Mouse (Mus musculus) hindbrain, embryonic 11.5 days (tissue): ENCODE results near the gene Agxt. TPM values are rescaled to one million over a fixed set of nuclear protein-coding genes. Genes with fewer than 3 reads are reported as not detected.
A peak's percentile ranks its signal among the peaks of the same experiment; 100 is the strongest.

Experiments used
- ATAC-seq: fragments of 200-750 bp; cut with Nextera tagmentation; 2 replicates; pipeline ENCODE4 v1.8.0; 2017; ENCODE audit warnings: mild to moderate bottlenecking, moderate TSS enrichment, moderate library complexity; ENCODE audit not compliant: low FRiP score
- DNase-seq: peaks from one replicate; pipeline ENCODE4 v3.0.0-alpha.2; 2015; ENCODE audit warnings: low spot score
- H3K27ac ChIP-seq: fragments of 300-500 bp; sonication (generic); 2 replicates; pipeline ENCODE4 v1.5.1; 2014; ENCODE audit warnings: mild to moderate bottlenecking, low read depth, low read length
- H3K27me3 ChIP-seq: fragments of 300-500 bp; sonication (generic); 2 replicates; pipeline ENCODE4 v1.6.1; 2014; ENCODE audit warnings: mild to moderate bottlenecking, low read length, moderate library complexity, mixed read lengths; ENCODE audit not compliant: control insufficient read depth, insufficient read depth
- H3K36me3 ChIP-seq: fragments of 300-500 bp; sonication (generic); 2 replicates; pipeline ENCODE4 v1.6.1; 2014; ENCODE audit warnings: mild to moderate bottlenecking, low read length, moderate library complexity, mixed read lengths; ENCODE audit not compliant: control insufficient read depth, insufficient read depth
- H3K4me1 ChIP-seq: fragments of 300-500 bp; sonication (generic); replicated peaks from 2 replicates; pipeline ENCODE4 v1.6.1; 2014; ENCODE audit warnings: low read length, mixed read lengths; ENCODE audit not compliant: control insufficient read depth, insufficient read depth
- H3K4me2 ChIP-seq: fragments of 300-500 bp; sonication (generic); replicated peaks from 2 replicates; pipeline ENCODE4 v1.6.1; 2014; ENCODE audit warnings: mild to moderate bottlenecking, low read depth, low read length
- H3K4me3 ChIP-seq: fragments of 300-500 bp; sonication (generic); 2 replicates; pipeline ENCODE4 v1.5.1; 2014; ENCODE audit warnings: low read depth, low read length
- H3K9ac ChIP-seq: fragments of 300-500 bp; sonication (generic); 2 replicates; pipeline ENCODE4 v1.6.1; 2014; ENCODE audit warnings: low read depth, low read length
- H3K9me3 ChIP-seq: fragments of 300-500 bp; sonication (generic); 2 replicates; pipeline ENCODE4 v1.6.1; 2016; ENCODE audit warnings: low read length; ENCODE audit not compliant: control insufficient read depth
- WGBS: fragments of 180-500 bp; shearing (Covaris S2); extraction: QIAGEN DNeasy Blood & Tissue Kit; methylation state at CpG from one replicate; pipeline ENCODE4 v1.1.7; 2014; 5-methylcytosine and 5-hydroxymethylcytosine counted together
- polyA plus RNA-seq: library from polyadenylated mRNA; unstranded; fragments of >200 nt; fragmentation: Nextera tagmentation; extraction: Ambion mirVana; gene quantifications from 2 replicates; pipeline ENCODE4 v1.2.1, GENCODE M21; 2014

Agxt gene
- not detected in 2 replicates for polyA plus RNA-seq

GRCm38 (mm10) chr1:93135036-93135526, at the start of gene Agxt:
TSS of gene Agxt (plus strand) at chr1:93135240.
- ATAC-seq, result no peak
- no peak within 1 kb of the TSS for H3K9ac ChIP-seq
- no peak within 1 kb of the TSS for H3K4me2 ChIP-seq
- H3K27me3 ChIP-seq, result no peaks in the 10 kb centered on the region
- DNase-seq, result no peak
- no peak within 1 kb of the TSS for H3K27ac ChIP-seq
- 92% methylated on average over 12 of the region's 12 CpGs for WGBS
- H3K36me3 ChIP-seq, result no peaks in the 10 kb centered on the region
- H3K9me3 ChIP-seq, result no peaks in the 10 kb centered on the region
- no peaks in the 10 kb centered on the region for H3K4me1 ChIP-seq
- H3K4me3 ChIP-seq, result no peak within 1 kb of the TSS

- no peaks in the 10 kb centered on the region for H3K27me3 ChIP-seq
- H3K9ac ChIP-seq, result no peak overlapping the region
- no peaks in the 10 kb centered on the region for H3K36me3 ChIP-seq
- no peaks in the 10 kb centered on the region for H3K9me3 ChIP-seq
- peaks cover 3% of the 10 kb centered on the region; the same call in 1 of the 2 replicates for H3K4me1 ChIP-seq
- ATAC-seq, result no peak
- no peak overlapping the region for H3K4me2 ChIP-seq
- DNase-seq, result no peak
- H3K27ac ChIP-seq, result no peak overlapping the region
- no peak overlapping the region for H3K4me3 ChIP-seq
- 93% methylated on average over 3 of the region's 3 CpGs for WGBS
Measured at GRCm38 (mm10) chr1:93092582-93092981, 42.5 kb upstream of the Agxt start.

GRCm38 (mm10) chr1:93098956-93099355, 36.1 kb upstream of the Agxt start:
- 87% methylated on average over 5 of the region's 5 CpGs for WGBS
- Histone ChIP-seq H3K27ac (no peak overlapping the region), H3K9ac (no peak overlapping the region), H3K4me1 (peaks cover 6% of the 10 kb centered on the region), H3K36me3 (no peaks in the 10 kb centered on the region), H3K4me3 (no peak overlapping the region), H3K4me2 (no peak overlapping the region), H3K27me3 (peaks cover 13% of the 10 kb centered on the region; the same call in 1 of the 2 replicates), H3K9me3 (no peaks in the 10 kb centered on the region)
- DNase-seq (no peak), ATAC-seq (no peak)

GRCm38 (mm10) chr1:93100243-93100575, 34.8 kb upstream of the Agxt start:
- Histone ChIP-seq H3K4me1 (peaks cover 6% of the 10 kb centered on the region), H3K27me3 (peaks cover 13% of the 10 kb centered on the region; the same call in 1 of the 2 replicates)

DNA sequence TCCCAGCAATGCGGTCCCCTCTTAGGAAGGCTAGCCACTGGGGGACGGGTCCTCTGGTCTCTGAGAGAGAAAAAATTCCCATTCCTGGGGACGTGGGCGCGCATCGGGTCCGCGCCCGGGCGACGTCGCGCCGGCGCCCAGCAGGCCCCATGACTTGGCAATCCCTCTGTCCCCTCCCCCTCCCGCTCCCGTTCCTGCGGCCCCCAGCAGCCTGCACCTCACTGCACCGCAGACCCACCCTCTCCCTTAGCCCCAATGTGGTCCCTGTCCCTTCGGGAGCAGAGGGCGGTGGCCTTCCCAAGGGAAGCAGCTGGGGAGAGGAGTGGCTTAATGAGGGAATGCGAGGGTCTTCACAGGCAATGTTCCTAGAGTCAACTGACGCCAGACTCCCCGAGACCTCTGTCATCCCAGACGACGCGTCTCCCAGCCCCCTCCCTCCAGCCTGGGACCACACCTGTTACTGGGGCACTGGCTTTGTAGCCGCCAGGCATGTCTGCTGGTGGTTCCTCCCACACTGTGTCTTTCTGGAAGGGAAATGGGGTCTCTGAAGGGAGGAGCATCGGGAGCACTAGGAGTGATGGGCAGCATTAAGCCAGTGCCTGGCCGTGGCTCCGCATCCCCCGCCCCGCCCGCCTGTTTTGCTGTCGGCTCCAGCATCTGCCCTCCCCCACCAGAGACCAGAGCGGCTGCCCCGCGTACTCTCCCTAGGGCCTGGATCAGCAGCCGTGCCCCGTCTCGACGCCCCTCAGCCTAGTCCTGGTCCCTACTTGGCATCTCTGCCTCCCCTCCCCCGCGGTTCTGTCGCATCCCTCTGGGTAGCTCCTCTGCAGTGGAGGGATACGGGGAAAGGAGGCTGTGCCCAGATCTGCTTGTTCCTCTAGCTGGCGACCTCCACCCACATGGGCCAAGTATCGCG, 34.2 kb upstream of the Agxt start:
- H3K27me3 ChIP-seq, result peaks cover 13% of the 10 kb centered on the region; the same call in 1 of the 2 replicates

More at GRCm38 (mm10) chr1:93100243-93100575, 34.8 kb upstream of the Agxt start:
- ATAC-seq (peak; percentile 6; the same call in 1 of the 2 replicates), DNase-seq (no peak)
- Histone ChIP-seq H3K4me3 (peak overlapping the region; percentile 57), H3K27ac (no peak overlapping the region; the same call in 1 of the 2 replicates), H3K36me3 (no peaks in the 10 kb centered on the region), H3K9ac (peak overlapping the region; percentile 66), H3K9me3 (no peaks in the 10 kb centered on the region), H3K4me2 (peak overlapping the region; percentile 91)
- WGBS, result 1% methylated on average over 18 of the region's 18 CpGs

GRCm38 (mm10) chr1:93101571-93102061, 33.4 kb upstream of the Agxt start, which contains the start of gene Kif1a:
TSS of gene Kif1a (minus strand) at chr1:93101951.
- H3K9me3 ChIP-seq, result no peaks in the 10 kb centered on the region
- H3K27me3 ChIP-seq, result peaks cover 13% of the 10 kb centered on the region; the same call in 1 of the 2 replicates
- peak within 1 kb of the TSS; percentile 72 for H3K27ac ChIP-seq
- DNase-seq, result peak; percentile 83
- H3K4me3 ChIP-seq, result peak within 1 kb of the TSS; percentile 57
- H3K36me3 ChIP-seq, result no peaks in the 10 kb centered on the region
- H3K4me1 ChIP-seq, result peaks cover 3% of the 10 kb centered on the region; the same call in 1 of the 2 replicates
- peak within 1 kb of the TSS; percentile 66 for H3K9ac ChIP-seq
- WGBS, result 0% methylated on average over 31 of the region's 39 CpGs
- peak within 1 kb of the TSS; percentile 91 for H3K4me2 ChIP-seq
- ATAC-seq, result peak; percentile 90

More for the DNA sequence above, 34.2 kb upstream of the Agxt start:
- Histone ChIP-seq H3K9me3 (no peaks in the 10 kb centered on the region), H3K27ac (peak overlapping the region; percentile 72), H3K4me2 (peak overlapping the region; percentile 91), H3K9ac (peak overlapping the region; percentile 66), H3K36me3 (no peaks in the 10 kb centered on the region), H3K4me1 (peaks cover 4% of the 10 kb centered on the region), H3K4me3 (peak overlapping the region; percentile 57)
- DNase-seq (peak; percentile 67), ATAC-seq (peak; percentile 74)
- under 1% methylated on average over 49 of the region's 49 CpGs for WGBS

GRCm38 (mm10) chr1:93102700-93103099, 32.3 kb upstream of the Agxt start:
- Histone ChIP-seq H3K4me3 (no peak overlapping the region), H3K27ac (no peak overlapping the region), H3K36me3 (no peaks in the 10 kb centered on the region), H3K4me2 (no peak overlapping the region), H3K9ac (no peak overlapping the region), H3K27me3 (peaks cover 13% of the 10 kb centered on the region; the same call in 1 of the 2 replicates), H3K9me3 (no peaks in the 10 kb centered on the region), H3K4me1 (peaks cover 3% of the 10 kb centered on the region; the same call in 1 of the 2 replicates)
- DNase-seq (no peak), ATAC-seq (no peak)
- 62% methylated on average over 7 of the region's 7 CpGs for WGBS

GRCm38 (mm10) chr1:93114713-93115463, 20.2 kb upstream of the Agxt start:
- Histone ChIP-seq H3K36me3 (no peaks in the 10 kb centered on the region), H3K9ac (peak overlapping the region; percentile 44), H3K4me3 (peak overlapping the region; percentile 33), H3K27ac (0 out of 2 replicates have a peak overlapping the region, but pooled peaks have one; percentile 42), H3K4me2 (peak overlapping the region; percentile 66), H3K4me1 (no peaks in the 10 kb centered on the region; the same call in 1 of the 2 replicates), H3K9me3 (no peaks in the 10 kb centered on the region; the same call in 1 of the 2 replicates), H3K27me3 (no peaks in the 10 kb centered on the region)
- 26% methylated on average over 21 of the region's 21 CpGs for WGBS
- DNase-seq (peak; percentile 98), ATAC-seq (peak; percentile 100)
